Mouse (Mus musculus) kidney, embryonic 16.5 days (tissue): ENCODE data around the gene Echs1. TPM values are rescaled to one million over a fixed set of nuclear protein-coding genes. Genes with fewer than 3 reads are reported as not detected.

ENCODE experiments used
- ATAC-seq: fragments of 200-750 bp; cut with Nextera tagmentation; 2 replicates; pipeline ENCODE4 v1.8.0; 2017; ENCODE audit warnings: moderate TSS enrichment; ENCODE audit not compliant: low FRiP score, low TSS enrichment
- H3K27ac ChIP-seq: fragments of 300-500 bp; sonication (generic); 2 replicates; pipeline ENCODE4 v1.5.1; 2014; ENCODE audit warnings: low read length
- H3K27me3 ChIP-seq: fragments of 300-500 bp; sonication (generic); 2 replicates; pipeline ENCODE4 v1.6.1; 2014; ENCODE audit warnings: low read length, control low read depth, mixed read lengths; ENCODE audit not compliant: insufficient read depth
- H3K36me3 ChIP-seq: fragments of 300-500 bp; sonication (generic); 2 replicates; pipeline ENCODE4 v1.6.1; 2014; ENCODE audit warnings: low read length, control low read depth, mixed read lengths; ENCODE audit not compliant: insufficient read depth
- H3K4me1 ChIP-seq: fragments of 300-500 bp; sonication (generic); 2 replicates; pipeline ENCODE4 v1.6.1; 2014; ENCODE audit warnings: low read length, control low read depth, mixed read lengths; ENCODE audit not compliant: insufficient read depth
- H3K4me2 ChIP-seq: fragments of 300-500 bp; sonication (generic); replicated peaks from 2 replicates; pipeline ENCODE4 v1.6.1; 2014; ENCODE audit warnings: low read depth, low read length
- H3K4me3 ChIP-seq: fragments of 300-500 bp; sonication (generic); 2 replicates; pipeline ENCODE4 v1.5.1; 2014; ENCODE audit warnings: mild to moderate bottlenecking, low read length
- H3K9ac ChIP-seq: fragments of 300-500 bp; sonication (generic); replicated peaks from 2 replicates; pipeline ENCODE4 v1.6.1; 2014; ENCODE audit warnings: low read length
- H3K9me3 ChIP-seq: fragments of 300-500 bp; sonication (generic); 2 replicates; pipeline ENCODE4 v1.6.1; 2016; ENCODE audit warnings: low read length, control low read depth
- WGBS: fragments of 180-500 bp; shearing (Covaris S2); extraction: QIAGEN DNeasy Blood & Tissue Kit; methylation state at CpG from one replicate; pipeline ENCODE4 v1.1.7; 2014; 5-methylcytosine and 5-hydroxymethylcytosine counted together
- polyA plus RNA-seq: library from polyadenylated mRNA; unstranded; fragments of >200 nt; fragmentation: Nextera tagmentation; extraction: Ambion mirVana; gene quantifications from 2 replicates; pipeline ENCODE4 v1.2.1, GENCODE M21; 2015

The Echs1 gene
- polyA plus RNA-seq, 1 experiment from 2014 or later, result 199 TPM

DNA sequence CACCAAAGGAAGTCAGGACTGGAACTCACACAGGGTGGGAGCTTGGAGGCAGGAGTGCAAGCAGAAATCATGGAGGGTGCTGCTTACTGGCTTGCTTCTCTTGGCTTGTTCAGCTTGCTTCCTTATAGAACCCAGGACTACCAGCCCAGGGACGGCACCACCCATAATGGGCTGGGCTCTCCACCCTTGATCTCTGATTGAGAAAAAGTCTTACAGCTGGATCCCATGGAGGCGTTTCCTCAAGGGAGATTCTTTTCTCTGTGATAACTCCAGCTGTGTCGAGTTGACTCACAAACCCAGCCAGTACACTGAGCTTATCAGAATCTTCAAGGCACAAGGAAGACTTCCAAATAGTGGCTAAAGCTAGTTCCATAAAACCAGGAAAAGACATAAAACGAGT is 6.5 kb upstream of the Echs1 start:
- ATAC-seq, result no peak
- no peak overlapping the region for H3K4me2 ChIP-seq
- H3K4me1 ChIP-seq, result peaks cover 10% of the 10 kb centered on the region
- H3K27me3 ChIP-seq, result no peaks in the 10 kb centered on the region
- no peak overlapping the region for H3K4me3 ChIP-seq
- no peak overlapping the region for H3K27ac ChIP-seq
- no peaks in the 10 kb centered on the region for H3K36me3 ChIP-seq
- WGBS, result 34% methylated on average over 4 of the region's 4 CpGs
- no peaks in the 10 kb centered on the region for H3K9me3 ChIP-seq
- H3K9ac ChIP-seq, result no peak overlapping the region

GRCm38 (mm10) chr7:140121338-140121910 is 5.1 kb upstream of the Echs1 start:
- H3K4me3 ChIP-seq, result no peak overlapping the region
- no peak for ATAC-seq
- H3K36me3 ChIP-seq, result no peaks in the 10 kb centered on the region
- H3K4me1 ChIP-seq, result peaks cover 10% of the 10 kb centered on the region
- no peaks in the 10 kb centered on the region for H3K9me3 ChIP-seq
- H3K27me3 ChIP-seq, result no peaks in the 10 kb centered on the region
- H3K9ac ChIP-seq, result no peak overlapping the region
- no peak overlapping the region for H3K27ac ChIP-seq
- WGBS, result 80% methylated on average over 13 of the region's 13 CpGs
- no peak overlapping the region for H3K4me2 ChIP-seq

GRCm38 (mm10) chr7:140120484-140120883 is 4.2 kb upstream of the Echs1 start:
- H3K4me3 ChIP-seq, result no peak overlapping the region
- H3K9ac ChIP-seq, result no peak overlapping the region
- H3K4me2 ChIP-seq, result no peak overlapping the region
- H3K36me3 ChIP-seq, result no peaks in the 10 kb centered on the region
- WGBS, result 88% methylated on average over 2 of the region's 2 CpGs
- H3K9me3 ChIP-seq, result no peaks in the 10 kb centered on the region
- no peak for ATAC-seq
- H3K4me1 ChIP-seq, result peaks cover 7% of the 10 kb centered on the region
- H3K27ac ChIP-seq, result no peak overlapping the region
- no peaks in the 10 kb centered on the region for H3K27me3 ChIP-seq

GRCm38 (mm10) chr7:140115583-140116328 is 520 bp downstream of the Echs1 start, which contains the start of gene Paox:
Paox (plus strand) TSS chr7:140115799.
- Histone ChIP-seq H3K4me2 (peak within 1 kb of the TSS; percentile 96), H3K27me3 (no peaks in the 10 kb centered on the region), H3K27ac (peak within 1 kb of the TSS; percentile 91), H3K4me1 (peaks cover 3% of the 10 kb centered on the region; the same call in 1 of the 2 replicates), H3K36me3 (peaks cover 19% of the 10 kb centered on the region), H3K9ac (peak within 1 kb of the TSS; percentile 91), H3K9me3 (no peaks in the 10 kb centered on the region), H3K4me3 (peak within 1 kb of the TSS; percentile 88)
- peak; percentile 83 for ATAC-seq
- 1% methylated on average over 23 of the region's 23 CpGs for WGBS

GRCm38 (mm10) chr7:140111943-140112342 is 4.3 kb downstream of the Echs1 start:
- Histone ChIP-seq H3K36me3 (peaks cover 55% of the 10 kb centered on the region), H3K4me2 (no peak overlapping the region), H3K27me3 (no peaks in the 10 kb centered on the region), H3K4me1 (peaks cover under 1% of the 10 kb centered on the region; the same call in 1 of the 2 replicates), H3K27ac (no peak overlapping the region), H3K9me3 (no peaks in the 10 kb centered on the region), H3K4me3 (no peak overlapping the region), H3K9ac (no peak overlapping the region)
- no peak for ATAC-seq
- WGBS, result 64% methylated on average over 3 of the region's 3 CpGs

DNA sequence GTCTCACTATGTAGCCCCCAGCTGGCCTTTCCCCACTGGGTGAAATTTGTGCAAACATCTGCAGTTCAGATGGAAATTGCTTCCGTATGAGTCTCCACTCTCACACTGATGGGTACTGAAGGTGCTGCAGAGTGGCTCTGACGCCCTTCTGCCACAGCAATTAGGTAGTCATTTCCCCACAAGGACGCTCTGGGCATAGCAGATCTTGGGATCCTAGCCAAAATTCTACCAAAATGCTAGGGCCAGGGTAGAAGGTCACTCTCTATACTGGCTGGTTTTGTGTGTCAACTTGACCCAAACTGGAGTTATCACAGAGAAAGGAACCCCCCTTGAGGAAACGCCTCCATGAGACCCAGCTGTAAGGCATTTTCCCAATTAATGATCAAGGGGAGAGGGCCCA is 12.3 kb downstream of the Echs1 start:
- 87% methylated on average over 4 of the region's 4 CpGs for WGBS
- no peak overlapping the region for H3K4me3 ChIP-seq
- H3K27ac ChIP-seq, result no peak overlapping the region
- peaks cover 12% of the 10 kb centered on the region for H3K4me1 ChIP-seq
- no peak overlapping the region for H3K9ac ChIP-seq
- H3K9me3 ChIP-seq, result no peaks in the 10 kb centered on the region
- peaks cover 33% of the 10 kb centered on the region for H3K36me3 ChIP-seq
- no peak for ATAC-seq
- H3K27me3 ChIP-seq, result no peaks in the 10 kb centered on the region
- H3K4me2 ChIP-seq, result no peak overlapping the region

DNA sequence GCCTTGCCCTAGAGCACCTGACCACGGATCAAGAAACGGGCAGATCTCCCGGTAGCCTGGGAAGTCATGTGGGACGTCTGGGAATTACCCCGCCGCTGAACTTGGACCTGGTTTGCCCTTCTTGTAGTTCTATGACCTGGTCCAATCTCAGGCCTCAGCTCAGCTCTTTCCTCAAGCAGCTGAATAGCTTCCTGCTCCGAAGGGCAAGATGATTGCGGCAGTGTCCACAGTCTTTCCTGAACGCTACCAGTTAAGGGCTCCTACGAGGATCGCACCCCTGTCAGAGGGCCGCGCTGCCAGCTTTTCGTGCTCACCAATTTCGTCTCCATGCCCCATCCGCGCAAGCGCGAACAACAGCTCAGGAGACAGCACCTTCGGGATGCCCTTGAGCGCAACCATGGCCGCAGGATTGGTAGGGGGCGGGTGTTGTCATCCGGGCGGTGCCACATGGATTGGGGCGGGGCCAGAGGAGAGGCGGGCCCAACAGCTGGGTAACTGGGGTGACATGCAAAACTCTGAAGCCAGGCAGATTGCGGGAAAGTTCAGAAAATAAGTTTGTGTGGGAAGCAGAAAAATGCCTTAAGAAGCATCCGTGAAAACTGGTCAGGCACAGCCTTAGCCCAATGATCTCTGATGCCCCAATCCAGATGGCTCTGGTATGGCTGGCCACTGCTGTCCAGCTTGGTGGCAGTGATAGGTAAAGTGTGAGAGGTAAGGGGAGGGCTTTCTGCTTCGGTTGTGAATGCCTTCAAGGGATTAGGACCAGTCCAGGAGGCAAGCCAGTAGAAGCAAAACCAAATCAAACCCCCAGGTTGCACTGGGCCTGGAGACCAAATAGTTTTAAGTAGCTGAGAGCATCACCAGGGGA is 14.0 kb downstream of the Echs1 start, which contains the start of gene Fuom:
Gene Fuom (minus strand): TSS at position 449 of the 868 bp plus-strand sequence.
- peak; percentile 92 for ATAC-seq
- Histone ChIP-seq H3K4me2 (peak within 1 kb of the TSS; percentile 72), H3K27ac (peak within 1 kb of the TSS; percentile 77), H3K4me3 (peak within 1 kb of the TSS; percentile 55), H3K4me1 (peaks cover 12% of the 10 kb centered on the region), H3K9ac (peak within 1 kb of the TSS; percentile 71), H3K9me3 (no peaks in the 10 kb centered on the region), H3K27me3 (no peaks in the 10 kb centered on the region), H3K36me3 (peaks cover 16% of the 10 kb centered on the region)
- under 1% methylated on average over 30 of the region's 30 CpGs for WGBS

DNA sequence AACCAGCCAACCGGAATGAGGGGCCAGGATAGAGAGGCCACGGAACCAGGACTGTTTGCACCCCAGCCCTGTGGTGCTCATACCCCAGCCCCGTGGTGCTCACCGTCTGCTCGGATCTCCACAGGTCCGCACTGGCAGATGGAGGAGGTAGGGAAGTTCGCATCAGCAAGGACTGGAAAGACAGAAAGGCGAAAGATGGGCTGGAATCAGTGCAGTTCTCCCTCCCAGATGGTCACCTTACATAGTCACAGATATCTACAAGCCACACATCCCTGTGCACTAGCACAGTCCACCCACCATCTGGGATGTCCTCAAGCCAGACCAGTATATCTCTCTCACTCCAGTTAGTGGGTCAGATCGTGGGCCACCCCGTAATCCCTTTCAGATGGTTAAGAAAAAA is 14.8 kb downstream of the Echs1 start:
- Histone ChIP-seq H3K27ac (no peak overlapping the region; the same call in 1 of the 2 replicates), H3K36me3 (peaks cover 12% of the 10 kb centered on the region), H3K27me3 (no peaks in the 10 kb centered on the region), H3K9ac (peak overlapping the region; percentile 71; the same call in 1 of the 2 replicates), H3K4me2 (peak overlapping the region; percentile 72), H3K9me3 (no peaks in the 10 kb centered on the region), H3K4me3 (peak overlapping the region; percentile 55), H3K4me1 (peaks cover 12% of the 10 kb centered on the region)
- ATAC-seq, result 0 out of 2 replicates have a peak, but pooled peaks have one; percentile 28
- WGBS, result 74% methylated on average over 10 of the region's 10 CpGs

- Histone ChIP-seq H3K4me1 (peaks cover 12% of the 10 kb centered on the region), H3K27me3 (no peaks in the 10 kb centered on the region), H3K4me2 (no peak overlapping the region), H3K9ac (no peak overlapping the region), H3K4me3 (no peak overlapping the region), H3K27ac (no peak overlapping the region), H3K36me3 (0 out of 2 replicates have a peak, but pooled peaks cover 2% of the 10 kb centered on the region), H3K9me3 (no peaks in the 10 kb centered on the region)
- WGBS, result 85% methylated on average over 1 of the region's 1 CpGs
- ATAC-seq, result no peak
Observed at GRCm38 (mm10) chr7:140098466-140098865, 17.8 kb downstream of the Echs1 start.
